In the genomic region with DNA sequence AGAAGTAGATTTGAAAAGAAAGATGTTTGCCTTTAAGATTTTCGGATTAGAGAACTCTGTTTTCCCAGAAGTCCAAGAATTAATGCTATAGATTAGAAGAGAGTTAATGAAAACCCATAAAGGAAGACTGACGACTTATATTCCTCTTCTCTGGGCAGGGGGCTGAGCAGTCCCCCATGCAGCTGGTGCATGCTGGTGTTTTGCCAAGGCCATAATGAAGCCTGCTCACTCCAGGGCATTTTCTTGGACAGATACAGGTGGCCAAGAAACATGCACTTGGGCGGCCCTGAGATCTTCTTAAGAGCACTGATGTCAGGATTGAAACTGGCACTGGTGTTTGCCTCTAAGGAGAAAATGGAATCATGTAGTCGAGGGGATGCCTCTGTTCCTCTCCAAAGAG, we compare ENCODE assay signal across 15 mouse cellular contexts.
A peak's percentile ranks its signal among the peaks of the same experiment; 100 is the strongest.
DNase-seq lines count a peak whose midpoint lies in the region; ATAC-seq and TF ChIP-seq lines count a peak whose summit lies in the region.
"Had no signal": no experiment of that assay in that cellular context is flagged by ENCODE, and none has a peak within 500 bp of the region (broad histone marks: within the 10 kb centered on the region; RNA-seq: fewer than 3 reads in every experiment).

No protein-coding gene starts in this region.

- no peaks in the 10 kb centered on the region for H3K9me3 ChIP-seq in forebrain, embryonic 12.5 days
- H3K9me3 ChIP-seq in hindbrain, postnatal 0 days (ENCODE audit: low read length), result no peaks in the 10 kb centered on the region
- no peaks in the 10 kb centered on the region for H3K9me3 ChIP-seq in liver, embryonic 11.5 days (ENCODE audit: control insufficient read depth, low read length)
- H3K9me3 ChIP-seq: stomach, embryonic 15.5 days had no signal

- peaks cover 25% of the 10 kb centered on the region for H3K4me1 ChIP-seq in forebrain, embryonic 12.5 days
- peaks cover 12% of the 10 kb centered on the region; the same call in 1 of the 2 replicates for H3K4me1 ChIP-seq in hindbrain, postnatal 0 days (ENCODE audit: insufficient read depth, low read length)
- peaks cover 2% of the 10 kb centered on the region; the same call in 1 of the 2 replicates for H3K4me1 ChIP-seq in olfactory bulb, adult 2 months (ENCODE audit: control insufficient read depth, insufficient read depth, low read length)
- H3K4me1 ChIP-seq in liver, embryonic 11.5 days (replicated peaks; ENCODE audit: control insufficient read depth, insufficient read depth, low read length), result no peaks in the 10 kb centered on the region
- H3K4me1 ChIP-seq: stomach, embryonic 15.5 days had no signal

- no peaks in the 10 kb centered on the region for H3K27me3 ChIP-seq in forebrain, embryonic 12.5 days
- no peaks in the 10 kb centered on the region for H3K27me3 ChIP-seq in hindbrain, postnatal 0 days (ENCODE audit: insufficient read depth, low read length)
- no peaks in the 10 kb centered on the region for H3K27me3 ChIP-seq in liver, embryonic 11.5 days (replicated peaks; ENCODE audit: control insufficient read depth, insufficient read depth, low read length)
- H3K27me3 ChIP-seq: stomach, embryonic 15.5 days had no signal

- no peak for TF ChIP-seq POLR2A in olfactory bulb, adult 2 months (IDR thresholded peaks at IDR 0.05; ENCODE audit: insufficient read depth, low read depth, low read length)

- H3K9ac ChIP-seq in forebrain, embryonic 12.5 days, result no peak overlapping the region
- peak overlapping the region; percentile 44; the same call in 1 of the 2 replicates for H3K9ac ChIP-seq in hindbrain, postnatal 0 days (replicated peaks; ENCODE audit: low read length)
- no peak overlapping the region for H3K9ac ChIP-seq in liver, embryonic 11.5 days (ENCODE audit: low read depth, low read length)
- H3K9ac ChIP-seq: liver, embryonic 14.5 days; stomach, embryonic 15.5 days had no signal

- peak overlapping the region; percentile 76 for H3K27ac ChIP-seq in forebrain, embryonic 12.5 days
- H3K27ac ChIP-seq in hindbrain, postnatal 0 days, result peak overlapping the region; percentile 76
- peak overlapping the region; percentile 64; the same call in 1 of the 2 replicates for H3K27ac ChIP-seq in olfactory bulb, adult 2 months (ENCODE audit: insufficient read depth, low read depth, low read length)
- no peak overlapping the region for H3K27ac ChIP-seq in liver, embryonic 11.5 days (ENCODE audit: low read depth, low read length)
- H3K27ac ChIP-seq: liver, embryonic 14.5 days; stomach, embryonic 15.5 days had no signal

- no peaks in the 10 kb centered on the region for H3K36me3 ChIP-seq in forebrain, embryonic 12.5 days (replicated peaks)
- H3K36me3 ChIP-seq in hindbrain, postnatal 0 days (ENCODE audit: insufficient read depth, low read length), result no peaks in the 10 kb centered on the region
- H3K36me3 ChIP-seq in liver, embryonic 11.5 days (ENCODE audit: control insufficient read depth, insufficient read depth, low read length), result no peaks in the 10 kb centered on the region
- H3K36me3 ChIP-seq: stomach, embryonic 15.5 days had no signal

- no peak for TF ChIP-seq CTCF in hindbrain, postnatal 0 days (IDR thresholded peaks at IDR 0.05; ENCODE audit: low read depth)
- no peak for TF ChIP-seq CTCF in olfactory bulb, adult 2 months (IDR thresholded peaks at IDR 0.05; ENCODE audit: insufficient read depth, low read depth, low read length)

- DNase-seq in right cerebral cortex, postnatal 4 days, result peak; percentile 12
- DNase-seq in right cerebral cortex, postnatal 25 days, result no peak
- peak; percentile 75 for DNase-seq in hindbrain, postnatal 0 days (ENCODE audit: low spot score)
- DNase-seq in urinary bladder, postnatal 4 days (ENCODE audit: low spot score in 2 of 2), result no peak
- no peak for DNase-seq in thymus, postnatal 4 days
- DNase-seq in liver, embryonic 11.5 days (ENCODE audit: low spot score), result no peak
- DNase-seq: adrenal gland, adult 8-10 months; gastrocnemius, postnatal 25 days; heart, postnatal 14 days had no signal

- H3K4me3 ChIP-seq in forebrain, embryonic 12.5 days (replicated peaks), result no peak overlapping the region
- H3K4me3 ChIP-seq in hindbrain, postnatal 0 days (ENCODE audit: low read length), result no peak overlapping the region
- no peak overlapping the region for H3K4me3 ChIP-seq in olfactory bulb, adult 2 months (ENCODE audit: insufficient read depth, low read depth, low read length)
- H3K4me3 ChIP-seq in liver, embryonic 11.5 days (ENCODE audit: low read depth, low read length), result no peak overlapping the region
- H3K4me3 ChIP-seq: stomach, embryonic 15.5 days had no signal

- H3K4me2 ChIP-seq in forebrain, embryonic 12.5 days, result 0 out of 2 replicates have a peak overlapping the region, but pooled peaks have one; percentile 37
- H3K4me2 ChIP-seq in hindbrain, postnatal 0 days (ENCODE audit: low read depth, low read length), result peak overlapping the region; percentile 52
- no peak overlapping the region for H3K4me2 ChIP-seq in liver, embryonic 11.5 days

- 57% methylated on average over 4 of the region's 4 CpGs for WGBS in forebrain, embryonic 12.5 days
- WGBS in hindbrain, postnatal 0 days, result 27% methylated on average over 4 of the region's 4 CpGs
- WGBS in olfactory bulb, adult 2 months, result 29% methylated on average over 4 of the region's 4 CpGs
- WGBS in liver, embryonic 11.5 days, result 60% methylated on average over 4 of the region's 4 CpGs

- no peak for ATAC-seq in forebrain, embryonic 12.5 days (ENCODE audit: low FRiP score)
- ATAC-seq in hindbrain, postnatal 0 days, result peak; percentile 39
- ATAC-seq in liver, embryonic 11.5 days (replicated peaks; ENCODE audit: low FRiP score), result no peak
- ATAC-seq: CD4-positive, CD25-positive, alpha-beta regulatory T cell, adult 4 months; Patski had no signal

Comparison
In these comparisons a context has a peak if more than half of its experiments do, and no peak if none do; other contexts are left out.
1. DNase-seq: peak in right cerebral cortex, postnatal 4 days (single experiment) and hindbrain, postnatal 0 days (single experiment); none in right cerebral cortex, postnatal 25 days (single experiment), urinary bladder, postnatal 4 days (0 of 2), thymus, postnatal 4 days (single experiment) and liver, embryonic 11.5 days (single experiment).